Mouse (Mus musculus) embryonic facial prominence, embryonic 11.5 days (tissue): ENCODE data around the gene D5Ertd579e. TPM values are rescaled to one million over a fixed set of nuclear protein-coding genes. Genes with fewer than 3 reads are reported as not detected.
"Not testable (repeated sequence)": the region's sequence is repeated elsewhere in the genome, so short reads cannot be mapped to it uniquely, and the experiment has no call there.

Experiments used
- ATAC-seq: fragments of 200-750 bp; cut with Nextera tagmentation; replicated peaks from 2 replicates; pipeline ENCODE4 v1.8.0; 2017; ENCODE audit warnings: low read depth; ENCODE audit not compliant: insufficient number of reproducible peaks, low FRiP score, low TSS enrichment
- DNase-seq: peaks from one replicate; pipeline ENCODE4 v3.0.0-alpha.2; 2015; ENCODE audit warnings: low spot score
- H3K27ac ChIP-seq: fragments of 300-500 bp; sonication (generic); replicated peaks from 2 replicates; pipeline ENCODE4 v1.5.1; 2014; ENCODE audit warnings: mild to moderate bottlenecking, low read depth, low read length, control low read depth
- H3K27me3 ChIP-seq: fragments of 300-500 bp; sonication (generic); 2 replicates; pipeline ENCODE4 v1.6.1; 2014; ENCODE audit warnings: mild to moderate bottlenecking, low read length, moderate library complexity, mixed read lengths; ENCODE audit not compliant: control insufficient read depth, insufficient read depth
- H3K36me3 ChIP-seq: fragments of 300-500 bp; sonication (generic); replicated peaks from 2 replicates; pipeline ENCODE4 v1.6.1; 2014; ENCODE audit warnings: low read depth, mild to moderate bottlenecking, low read length, moderate library complexity, mixed read lengths; ENCODE audit not compliant: control insufficient read depth, insufficient read depth
- H3K4me1 ChIP-seq: fragments of 300-500 bp; sonication (generic); 2 replicates; pipeline ENCODE4 v1.6.1; 2014; ENCODE audit warnings: low read length, mixed read lengths; ENCODE audit not compliant: control insufficient read depth, insufficient read depth
- H3K4me2 ChIP-seq: fragments of 300-500 bp; sonication (generic); 2 replicates; pipeline ENCODE4 v1.6.1; 2014; ENCODE audit warnings: low read depth, mild to moderate bottlenecking, control low read depth, low read length, moderate library complexity
- H3K4me3 ChIP-seq: fragments of 300-500 bp; sonication (generic); 2 replicates; pipeline ENCODE4 v1.5.1; 2014; ENCODE audit warnings: low read depth, low read length, control low read depth
- H3K9ac ChIP-seq: fragments of 300-500 bp; sonication (generic); replicated peaks from 2 replicates; pipeline ENCODE4 v1.6.1; 2014; ENCODE audit warnings: mild to moderate bottlenecking, control low read depth, low read length
- H3K9me3 ChIP-seq: fragments of 300-500 bp; sonication (generic); replicated peaks from 2 replicates; pipeline ENCODE4 v1.6.1; 2016; ENCODE audit warnings: mild to moderate bottlenecking, low read length, inconsistent platforms, mixed read lengths; ENCODE audit not compliant: control insufficient read depth
- WGBS: fragments of 180-500 bp; shearing (Covaris S2); extraction: QIAGEN DNeasy Blood & Tissue Kit; methylation state at CpG from one replicate; pipeline ENCODE4 v1.1.7; 2014; 5-methylcytosine and 5-hydroxymethylcytosine counted together
- polyA plus RNA-seq: library from polyadenylated mRNA; unstranded; fragments of >200 nt; fragmentation: Nextera tagmentation; extraction: Ambion mirVana; gene quantifications from 2 replicates; pipeline ENCODE4 v1.2.1, GENCODE M21; 2014

D5Ertd579e gene
- polyA plus RNA-seq, 1 experiment from 2014 or later: 28.6 TPM

GRCm38 (mm10) chr5:36674658-36675433, 21.0 kb downstream of the D5Ertd579e start:
- peak; percentile 9 for DNase-seq
- Histone ChIP-seq H3K4me3 (no peak overlapping the region), H3K36me3 (peaks cover 3% of the 10 kb centered on the region; the same call in 1 of the 2 replicates), H3K4me1 (no peaks in the 10 kb centered on the region), H3K27me3 (no peaks in the 10 kb centered on the region), H3K9ac (no peak overlapping the region), H3K4me2 (no peak overlapping the region), H3K27ac (no peak overlapping the region), H3K9me3 (no peaks in the 10 kb centered on the region)
- ATAC-seq: no peak
- WGBS: 80% methylated on average over 4 of the region's 4 CpGs

- no peak overlapping the region for H3K4me3 ChIP-seq
- no peak for ATAC-seq
- no peaks in the 10 kb centered on the region for H3K27me3 ChIP-seq
- no peak overlapping the region for H3K27ac ChIP-seq
- DNase-seq: no peak
- 87% methylated on average over 7 of the region's 7 CpGs for WGBS
- H3K4me1 ChIP-seq: no peaks in the 10 kb centered on the region
- peaks cover 5% of the 10 kb centered on the region; the same call in 1 of the 2 replicates for H3K36me3 ChIP-seq
- H3K9ac ChIP-seq: no peak overlapping the region
- no peak overlapping the region for H3K4me2 ChIP-seq
- H3K9me3 ChIP-seq: no peaks in the 10 kb centered on the region
These were observed 26.5 kb downstream of the D5Ertd579e start for GRCm38 (mm10) chr5:36669021-36670008.

GRCm38 (mm10) chr5:36668572-36668971, 27.3 kb downstream of the D5Ertd579e start:
- no peak for ATAC-seq
- Histone ChIP-seq H3K9ac (no peak overlapping the region), H3K27ac (no peak overlapping the region), H3K4me1 (no peaks in the 10 kb centered on the region), H3K36me3 (peaks cover 5% of the 10 kb centered on the region; the same call in 1 of the 2 replicates), H3K27me3 (no peaks in the 10 kb centered on the region), H3K9me3 (no peaks in the 10 kb centered on the region), H3K4me3 (no peak overlapping the region), H3K4me2 (no peak overlapping the region)
- no peak for DNase-seq
- 88% methylated on average over 8 of the region's 8 CpGs for WGBS

GRCm38 (mm10) chr5:36667986-36668385, 27.8 kb downstream of the D5Ertd579e start:
- ATAC-seq, H3K36me3 ChIP-seq, H3K4me3 ChIP-seq, DNase-seq, H3K4me1 ChIP-seq, H3K27ac ChIP-seq, H3K4me2 ChIP-seq, H3K9ac ChIP-seq, H3K9me3 ChIP-seq, H3K27me3 ChIP-seq: not testable (repeated sequence)
- 80% methylated on average over 2 of the region's 2 CpGs for WGBS

- Histone ChIP-seq H3K4me3 (no peak overlapping the region), H3K27me3 (no peaks in the 10 kb centered on the region), H3K36me3 (peaks cover 5% of the 10 kb centered on the region; the same call in 1 of the 2 replicates), H3K4me1 (no peaks in the 10 kb centered on the region), H3K9me3 (no peaks in the 10 kb centered on the region), H3K9ac (no peak overlapping the region), H3K4me2 (no peak overlapping the region), H3K27ac (no peak overlapping the region)
- WGBS: 90% methylated on average over 5 of the region's 5 CpGs
- DNase-seq: no peak
- no peak for ATAC-seq
These were observed 28.7 kb downstream of the D5Ertd579e start for GRCm38 (mm10) chr5:36667165-36667564.

GRCm38 (mm10) chr5:36666699-36667098, 29.1 kb downstream of the D5Ertd579e start:
- H3K4me2 ChIP-seq, H3K36me3 ChIP-seq, H3K27me3 ChIP-seq, H3K4me1 ChIP-seq, H3K4me3 ChIP-seq, DNase-seq, ATAC-seq, H3K9ac ChIP-seq, H3K9me3 ChIP-seq, H3K27ac ChIP-seq: not testable (repeated sequence)
- 89% methylated on average over 2 of the region's 2 CpGs for WGBS

- no peak for ATAC-seq
- 78% methylated on average over 2 of the region's 2 CpGs for WGBS
- H3K9me3 ChIP-seq: no peaks in the 10 kb centered on the region
- no peak for DNase-seq
- no peak overlapping the region for H3K27ac ChIP-seq
- no peaks in the 10 kb centered on the region for H3K4me1 ChIP-seq
- no peak overlapping the region for H3K4me2 ChIP-seq
- H3K27me3 ChIP-seq: no peaks in the 10 kb centered on the region
- H3K4me3 ChIP-seq: no peak overlapping the region
- no peak overlapping the region for H3K9ac ChIP-seq
- H3K36me3 ChIP-seq: peaks cover 2% of the 10 kb centered on the region; the same call in 1 of the 2 replicates
These were observed 32.5 kb downstream of the D5Ertd579e start for GRCm38 (mm10) chr5:36663329-36663728.
